Mouse (Mus musculus) heart, postnatal 0 days (tissue): Measurements from ENCODE around the gene Kdm7a.

Experiments used
- CTCF ChIP-seq: IDR thresholded peaks from 2 replicates; pipeline ENCODE4 v1.5.1; 2016; ENCODE audit warnings: antibody characterized with exemption, control low read depth, low read depth
- EP300 ChIP-seq: IDR thresholded peaks from 2 replicates; pipeline ENCODE4 v1.6.1; 2016; ENCODE audit warnings: antibody characterized with exemption, low read depth

GRCm38 (mm10) chr6:39191518-39191917 is 15.1 kb downstream of the Kdm7a start:
- TF ChIP-seq CTCF (no peak), EP300 (no peak)
